Mouse (Mus musculus): ENCODE measurements around the gene Tmem184a. TPM values are rescaled to one million over a fixed set of nuclear protein-coding genes. Genes with fewer than 3 reads are reported as not detected.

The Tmem184a gene
- polyA plus RNA-seq, 1 experiment from 2014 or later, result 1.8 TPM

DNA sequence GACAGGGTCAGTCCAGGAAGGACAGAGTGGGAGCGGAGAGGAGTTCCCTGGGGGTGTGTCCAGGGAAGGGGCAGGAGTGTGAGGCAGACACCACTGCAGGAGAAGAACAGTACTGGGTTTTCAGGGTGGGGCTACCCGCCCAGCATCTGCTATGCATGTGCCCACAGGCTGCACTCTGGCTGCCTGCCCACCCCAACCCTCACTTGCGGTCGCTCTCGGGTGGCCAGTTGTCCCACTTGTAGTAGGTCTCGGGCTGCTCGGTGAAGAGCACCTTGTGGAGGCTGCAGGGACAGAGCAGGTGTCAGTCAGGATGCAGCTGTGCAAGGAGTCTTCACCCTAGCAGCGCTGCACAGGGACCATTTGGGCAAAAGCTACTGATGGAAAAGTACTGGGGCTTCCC lies 51.5 kb downstream of the Tmem184a start:
- no peak for DNase-seq (ENCODE audit: extremely low spot score, low spot score)
- no peaks in the 10 kb centered on the region for H3K9me3 ChIP-seq
- H3K4me3 ChIP-seq, result no peak overlapping the region
- peaks cover 100% of the 10 kb centered on the region for H3K36me3 ChIP-seq (replicated peaks)
- WGBS, result 96% methylated on average over 8 of the region's 8 CpGs
- H3K4me1 ChIP-seq, result no peaks in the 10 kb centered on the region
- no peaks in the 10 kb centered on the region for H3K27me3 ChIP-seq (ENCODE audit: poor library complexity, severe bottlenecking)
- H3K27ac ChIP-seq, result no peak overlapping the region

DNA sequence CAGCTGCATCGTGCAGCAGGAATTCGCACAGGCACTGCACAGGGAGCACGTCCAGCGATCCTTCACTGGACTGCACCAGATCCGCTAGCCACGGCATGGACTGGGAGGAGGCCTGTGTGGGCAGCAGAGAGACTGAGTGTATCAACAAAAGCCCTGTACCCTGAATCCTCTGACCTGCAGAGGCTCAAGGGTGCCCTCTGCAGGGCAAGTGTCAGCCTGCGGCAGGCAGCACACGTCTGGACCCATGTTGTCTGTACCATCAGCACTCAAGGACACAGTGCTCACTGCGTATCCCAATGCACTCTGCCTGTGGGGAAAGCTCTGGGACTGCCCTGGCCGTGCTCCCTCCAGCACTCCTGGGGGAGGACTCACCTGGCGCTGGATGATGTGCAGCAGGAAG lies 55.4 kb downstream of the Tmem184a start:
- Histone ChIP-seq H3K4me1 (no peaks in the 10 kb centered on the region), H3K9me3 (no peaks in the 10 kb centered on the region), H3K36me3 (replicated peaks) (peaks cover 100% of the 10 kb centered on the region), H3K27ac (no peak overlapping the region), H3K4me3 (no peak overlapping the region), H3K27me3 (ENCODE audit: poor library complexity, severe bottlenecking) (no peaks in the 10 kb centered on the region)
- 78% methylated on average over 11 of the region's 11 CpGs for WGBS
- no peak for DNase-seq (ENCODE audit: extremely low spot score, low spot score)

- no peak overlapping the region for H3K4me3 ChIP-seq
- no peak for DNase-seq (ENCODE audit: extremely low spot score, low spot score)
- H3K9me3 ChIP-seq, result no peaks in the 10 kb centered on the region
- WGBS, result 91% methylated on average over 16 of the region's 16 CpGs
- H3K36me3 ChIP-seq (replicated peaks), result peaks cover 100% of the 10 kb centered on the region
- no peaks in the 10 kb centered on the region for H3K4me1 ChIP-seq
- H3K27ac ChIP-seq, result no peak overlapping the region
- H3K27me3 ChIP-seq (ENCODE audit: poor library complexity, severe bottlenecking), result no peaks in the 10 kb centered on the region
Observed at GRCm38 (mm10) chr5:139758096-139758495, 61.6 kb downstream of the Tmem184a start.

GRCm38 (mm10) chr5:139756586-139756985 lies 63.1 kb downstream of the Tmem184a start:
- WGBS, result 95% methylated on average over 2 of the region's 2 CpGs
- Histone ChIP-seq H3K27ac (no peak overlapping the region), H3K27me3 (ENCODE audit: poor library complexity, severe bottlenecking) (no peaks in the 10 kb centered on the region), H3K9me3 (no peaks in the 10 kb centered on the region), H3K4me3 (no peak overlapping the region), H3K4me1 (no peaks in the 10 kb centered on the region), H3K36me3 (replicated peaks) (peaks cover 100% of the 10 kb centered on the region)
- no peak for DNase-seq (ENCODE audit: extremely low spot score, low spot score)

DNA sequence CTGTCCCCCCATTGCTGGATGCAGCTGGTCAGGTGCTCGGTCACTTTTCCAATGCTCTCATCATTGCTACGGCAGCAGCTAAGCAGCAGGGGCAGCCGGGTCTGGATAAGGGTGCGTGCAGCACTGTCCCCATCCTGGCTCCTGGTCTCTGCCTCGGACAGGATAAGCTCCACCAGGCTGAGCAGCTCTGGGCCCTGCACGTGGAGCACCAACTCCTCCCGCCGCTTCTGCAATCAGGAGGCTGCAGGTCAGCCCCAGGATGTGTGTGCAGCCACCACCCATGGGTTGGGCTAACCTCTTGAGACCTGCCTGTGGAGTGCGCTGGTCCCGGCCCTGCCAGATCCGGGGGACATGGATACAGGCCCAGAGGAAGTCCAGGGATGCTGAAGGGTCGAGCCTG lies 63.6 kb downstream of the Tmem184a start:
- no peak for DNase-seq (ENCODE audit: extremely low spot score, low spot score)
- H3K27ac ChIP-seq, result no peak overlapping the region
- H3K4me3 ChIP-seq, result no peak overlapping the region
- no peaks in the 10 kb centered on the region for H3K27me3 ChIP-seq (ENCODE audit: poor library complexity, severe bottlenecking)
- WGBS, result 93% methylated on average over 12 of the region's 12 CpGs
- H3K9me3 ChIP-seq, result no peaks in the 10 kb centered on the region
- H3K36me3 ChIP-seq (replicated peaks), result peaks cover 100% of the 10 kb centered on the region
- H3K4me1 ChIP-seq, result no peaks in the 10 kb centered on the region

DNA sequence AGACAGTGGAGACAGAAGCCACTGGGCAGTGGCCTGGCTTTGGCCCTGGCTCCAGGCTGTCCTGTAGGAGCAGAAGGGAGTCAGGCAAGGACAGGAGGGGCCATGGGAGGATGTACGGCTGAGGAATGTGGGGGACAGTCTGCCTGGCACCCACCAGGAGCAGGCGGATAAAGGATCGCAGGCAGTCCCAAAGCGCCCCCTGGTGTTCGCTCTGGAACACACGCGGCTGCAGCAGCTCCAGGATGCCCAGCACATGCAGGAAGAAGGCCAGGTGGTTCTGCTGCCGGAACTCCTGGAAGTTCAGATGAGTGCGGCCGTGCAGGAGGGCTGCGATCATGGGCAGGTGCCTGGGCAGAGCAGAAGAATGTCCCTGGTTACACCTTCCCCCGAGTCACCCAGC lies 65.0 kb downstream of the Tmem184a start:
- 42% methylated on average over 12 of the region's 12 CpGs for WGBS

More for the DNA sequence above, 65.0 kb downstream of the Tmem184a start:
- no peak overlapping the region for H3K4me3 ChIP-seq
- H3K9me3 ChIP-seq, result no peaks in the 10 kb centered on the region
- H3K27me3 ChIP-seq (ENCODE audit: poor library complexity, severe bottlenecking), result no peaks in the 10 kb centered on the region
- H3K4me1 ChIP-seq, result no peaks in the 10 kb centered on the region
- peaks cover 99% of the 10 kb centered on the region for H3K36me3 ChIP-seq (replicated peaks)
- peak; percentile 56 for DNase-seq (ENCODE audit: extremely low spot score, low spot score)
- peak overlapping the region; percentile 2; the same call in 1 of the 2 replicates for H3K27ac ChIP-seq

Small RNA genes within 50 kb of the gene (microRNA-seq; reads per million reads assigned to microRNA genes)
- gene Mir7037, result not detected

Other genes starting within 250 kb of the Tmem184a start
- 5.9 and 6.9 TPM in 2 replicates for gene Micall2, start 83.6 kb downstream of the Tmem184a start, polyA plus RNA-seq (2016; fragmentation: Nextera tagmentation; extraction: Ambion mirVana)
- 41.0 and 43.2 TPM in 2 replicates for gene Ints1, start 44.2 kb downstream of the Tmem184a start, polyA plus RNA-seq (2016; fragmentation: Nextera tagmentation; extraction: Ambion mirVana)
- gene Mafk, start 28.4 kb downstream of the Tmem184a start, polyA plus RNA-seq (2016; fragmentation: Nextera tagmentation; extraction: Ambion mirVana), result 9.8 and 10.1 TPM in 2 replicates
- 0.31 TPM in 1 of 2 replicates, not detected in the other for gene Gm26938, start 6.5 kb upstream of the Tmem184a start, polyA plus RNA-seq (2016; fragmentation: Nextera tagmentation; extraction: Ambion mirVana)
- 99.7 and 103 TPM in 2 replicates for gene Psmg3, start 7.0 kb upstream of the Tmem184a start, polyA plus RNA-seq (2016; fragmentation: Nextera tagmentation; extraction: Ambion mirVana)
- gene Elfn1, start 88.0 kb upstream of the Tmem184a start, polyA plus RNA-seq (2016; fragmentation: Nextera tagmentation; extraction: Ambion mirVana), result 0.07 and 0.32 TPM in 2 replicates